8 mouse cellular contexts compared by ENCODE assay signal in the genomic region with DNA sequence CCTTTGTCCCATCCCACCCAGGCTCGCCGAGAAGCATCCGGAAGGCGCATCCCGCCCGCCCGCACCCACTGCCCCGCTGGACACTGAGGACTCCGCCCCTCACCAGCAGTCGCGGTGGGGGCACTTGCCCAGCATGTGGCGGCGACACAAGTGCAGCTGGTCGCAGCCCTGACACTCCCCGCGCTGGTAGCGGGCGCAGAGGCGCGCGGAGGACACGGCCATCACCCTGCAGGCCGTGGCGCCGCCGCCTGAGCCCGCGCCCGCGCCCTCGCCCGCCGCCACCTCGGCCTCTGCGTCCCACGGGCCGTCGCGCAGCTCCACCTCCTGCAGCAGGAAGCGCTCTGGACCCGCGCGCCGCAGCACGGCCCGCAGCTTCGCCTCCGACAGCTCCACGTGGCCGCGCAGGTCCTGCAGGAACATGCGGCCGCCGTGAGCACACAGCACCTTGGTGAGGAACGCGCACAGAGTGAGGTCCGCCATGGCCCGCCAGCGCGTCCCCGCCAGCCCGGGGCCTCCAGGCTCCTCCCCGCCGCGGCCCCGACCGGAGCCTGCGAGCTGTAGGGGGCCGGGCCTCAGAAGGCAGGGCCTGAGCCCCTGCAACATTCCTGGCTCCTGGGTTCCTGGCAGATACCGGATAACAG. TPM values are rescaled to one million over a fixed set of nuclear protein-coding genes. Genes with fewer than 3 reads are reported as not detected.
A peak's percentile ranks its signal among the peaks of the same experiment; 100 is the strongest.
DNase-seq lines count a peak whose midpoint lies in the region; ATAC-seq and TF ChIP-seq lines count a peak whose summit lies in the region.

Gene Zc3hav1l (minus strand): TSS at position 499 of the 641 bp plus-strand sequence.

- H3K27ac ChIP-seq in forebrain, embryonic 11.5 days (ENCODE audit: low read depth, low read length), result peak within 1 kb of the TSS; percentile 86
- H3K27ac ChIP-seq in heart, embryonic 16.5 days (ENCODE audit: low read length), result peak within 1 kb of the TSS; percentile 95
- H3K27ac ChIP-seq in liver, embryonic 16.5 days (ENCODE audit: low read length), result peak within 1 kb of the TSS; percentile 47; the same call in 1 of the 2 replicates
- peak within 1 kb of the TSS; percentile 95 for H3K27ac ChIP-seq in neural tube, embryonic 14.5 days (ENCODE audit: low read depth, low read length)

- peak within 1 kb of the TSS; percentile 60 for H3K4me3 ChIP-seq in forebrain, embryonic 11.5 days (ENCODE audit: low read depth, low read length)
- peak within 1 kb of the TSS; percentile 92 for H3K4me3 ChIP-seq in heart, embryonic 16.5 days (ENCODE audit: low read length)
- H3K4me3 ChIP-seq in liver, embryonic 16.5 days (ENCODE audit: low read depth, low read length), result peak within 1 kb of the TSS; percentile 75
- H3K4me3 ChIP-seq in neural tube, embryonic 14.5 days (ENCODE audit: low read depth, low read length), result peak within 1 kb of the TSS; percentile 79

- ATAC-seq in CD4-positive, CD25-positive, alpha-beta regulatory T cell, adult 4 months, result peak; percentile 58
- ATAC-seq in forebrain, embryonic 11.5 days (replicated peaks; ENCODE audit: low FRiP score), result peak; percentile 96
- ATAC-seq in heart, embryonic 16.5 days (replicated peaks; ENCODE audit: extremely low read depth, insufficient read depth, low FRiP score), result peak; percentile 96
- ATAC-seq in liver, embryonic 16.5 days (ENCODE audit: low read depth), result peak; percentile 90
- ATAC-seq in neural tube, embryonic 14.5 days (ENCODE audit: low read depth), result peak; percentile 97

- peaks cover 2% of the 10 kb centered on the region; the same call in 1 of the 2 replicates for H3K4me1 ChIP-seq in forebrain, embryonic 11.5 days (replicated peaks; ENCODE audit: control insufficient read depth, insufficient read depth, low read length)
- peaks cover 13% of the 10 kb centered on the region for H3K4me1 ChIP-seq in heart, embryonic 16.5 days (ENCODE audit: control insufficient read depth, insufficient read depth, low read length)
- peaks cover 13% of the 10 kb centered on the region for H3K4me1 ChIP-seq in liver, embryonic 16.5 days (ENCODE audit: control insufficient read depth, low read depth, low read length)
- peaks cover 6% of the 10 kb centered on the region; the same call in 1 of the 2 replicates for H3K4me1 ChIP-seq in neural tube, embryonic 14.5 days (ENCODE audit: control insufficient read depth, insufficient read depth, low read length)

- no peaks in the 10 kb centered on the region for H3K9me3 ChIP-seq in forebrain, embryonic 11.5 days (ENCODE audit: control insufficient read depth, low read length)
- H3K9me3 ChIP-seq in heart, embryonic 16.5 days (replicated peaks; ENCODE audit: control insufficient read depth, low read length), result peaks cover under 1% of the 10 kb centered on the region
- H3K9me3 ChIP-seq in liver, embryonic 16.5 days (replicated peaks; ENCODE audit: control insufficient read depth, low read length), result no peaks in the 10 kb centered on the region
- no peaks in the 10 kb centered on the region for H3K9me3 ChIP-seq in neural tube, embryonic 14.5 days (ENCODE audit: control insufficient read depth, low read length)

- TF ChIP-seq POLR2A in brain, embryonic 14.5 days (IDR thresholded peaks at IDR 0.05; ENCODE audit: borderline replicate concordance, extremely low read depth, insufficient read depth, insufficient read length, poor library complexity, severe bottlenecking), result peak; percentile 92

- H3K4me2 ChIP-seq in forebrain, embryonic 11.5 days (ENCODE audit: low read depth, low read length, severe bottlenecking), result peak within 1 kb of the TSS; percentile 84
- peak within 1 kb of the TSS; percentile 74 for H3K4me2 ChIP-seq in heart, embryonic 16.5 days (ENCODE audit: low read depth, low read length)
- H3K4me2 ChIP-seq in liver, embryonic 16.5 days (ENCODE audit: low read depth, low read length), result peak within 1 kb of the TSS; percentile 84
- H3K4me2 ChIP-seq in neural tube, embryonic 14.5 days (ENCODE audit: low read depth, low read length), result peak within 1 kb of the TSS; percentile 79

- peaks cover 9% of the 10 kb centered on the region; the same call in 1 of the 2 replicates for H3K27me3 ChIP-seq in forebrain, embryonic 11.5 days (ENCODE audit: control insufficient read depth, insufficient read depth, low read length)
- no peaks in the 10 kb centered on the region for H3K27me3 ChIP-seq in heart, embryonic 16.5 days (ENCODE audit: control insufficient read depth, insufficient read depth, low read length)
- no peaks in the 10 kb centered on the region for H3K27me3 ChIP-seq in liver, embryonic 16.5 days (ENCODE audit: control insufficient read depth, insufficient read depth, low read depth, low read length)
- no peaks in the 10 kb centered on the region for H3K27me3 ChIP-seq in neural tube, embryonic 14.5 days (ENCODE audit: control insufficient read depth, insufficient read depth, low read length)

- DNase-seq in brain, embryonic 14.5 days (ENCODE audit: low read depth), result peak; percentile 91
- DNase-seq in forebrain, embryonic 11.5 days (ENCODE audit: low spot score), result peak; percentile 91
- peak; percentile 59 to 75 for DNase-seq in kidney, postnatal 25 days
- peak; percentile 79 for DNase-seq in testis, postnatal 14 days (ENCODE audit: low spot score)

- H3K36me3 ChIP-seq in forebrain, embryonic 11.5 days (ENCODE audit: control insufficient read depth, insufficient read depth, low read length), result peaks cover 8% of the 10 kb centered on the region; the same call in 1 of the 2 replicates
- H3K36me3 ChIP-seq in heart, embryonic 16.5 days (ENCODE audit: control insufficient read depth, insufficient read depth), result peaks cover 22% of the 10 kb centered on the region
- H3K36me3 ChIP-seq in liver, embryonic 16.5 days (ENCODE audit: control insufficient read depth, insufficient read depth), result peaks cover 7% of the 10 kb centered on the region
- 0 out of 2 replicates have a peak, but pooled peaks cover 3% of the 10 kb centered on the region for H3K36me3 ChIP-seq in neural tube, embryonic 14.5 days (ENCODE audit: control insufficient read depth, insufficient read depth, low read length)

- peak within 1 kb of the TSS; percentile 98 for H3K9ac ChIP-seq in forebrain, embryonic 11.5 days (ENCODE audit: low read length)
- peak within 1 kb of the TSS; percentile 98 for H3K9ac ChIP-seq in heart, embryonic 16.5 days (ENCODE audit: low read length)
- H3K9ac ChIP-seq in liver, embryonic 16.5 days (ENCODE audit: low read depth, low read length), result peak within 1 kb of the TSS; percentile 74
- peak within 1 kb of the TSS; percentile 95 for H3K9ac ChIP-seq in neural tube, embryonic 14.5 days (replicated peaks; ENCODE audit: low read depth, low read length)

- under 1% methylated on average over 67 of the region's 70 CpGs for WGBS in forebrain, embryonic 11.5 days
- under 1% methylated on average over 70 of the region's 70 CpGs for WGBS in heart, embryonic 16.5 days
- 0% methylated on average over 70 of the region's 70 CpGs for WGBS in liver, embryonic 16.5 days (ENCODE audit: insufficient replicate concordance)
- WGBS in neural tube, embryonic 14.5 days, result under 1% methylated on average over 60 of the region's 70 CpGs

- TF ChIP-seq CTCF in brain, embryonic 14.5 days (IDR thresholded peaks at IDR 0.05; ENCODE audit: borderline replicate concordance, extremely low read depth, insufficient read depth, insufficient read length), result no peak

RNA-seq across cellular contexts. Expression of gene Zc3hav1l, which starts in this region (rescaled TPM):
- polyA plus RNA-seq in CD4-positive, CD25-positive, alpha-beta regulatory T cell, adult 4 months (2017; shearing (Covaris generic)), result under 1 TPM; 0.38 to 0.55 TPM
- 29.6 and 33.9 TPM in 2 replicates for polyA plus RNA-seq in brain, embryonic 14.5 days (2012; rRNA removed)
- polyA plus RNA-seq in forebrain, embryonic 11.5 days (2014; fragmentation: Nextera tagmentation; extraction: Ambion mirVana), result 15.8 and 16.4 TPM in 2 replicates
- polyA plus RNA-seq in heart, embryonic 16.5 days (2015; fragmentation: Nextera tagmentation; extraction: Ambion mirVana), result 5.2 TPM in 2 replicates
- polyA plus RNA-seq in liver, embryonic 16.5 days (2015; fragmentation: Nextera tagmentation; extraction: Ambion mirVana), result 1.1 and 1.4 TPM in 2 replicates
- polyA plus RNA-seq in neural tube, embryonic 14.5 days (2014; fragmentation: Nextera tagmentation; extraction: Ambion mirVana), result 7.6 and 10.3 TPM in 2 replicates

Comparison
In these comparisons a context has a peak if more than half of its experiments do, and no peak if none do; other contexts are left out.
1. Peak in every context shown above with its lines: DNase-seq, ATAC-seq, H3K4me3 ChIP-seq and H3K27ac ChIP-seq.
2. Peak in ATAC-seq in CD4-positive, CD25-positive, alpha-beta regulatory T cell, adult 4 months; RNA of the gene not detected or under 1 TPM.